Mouse (Mus musculus) small intestine, adult 2 months (tissue): Measurements from ENCODE around the gene Ankrd60.

ENCODE experiments used
- CTCF ChIP-seq: fragments of 200-500 bp; IDR thresholded peaks from 2 replicates; pipeline ENCODE4 v1.5.1; 2012; ENCODE audit warnings: low read depth, mild to moderate bottlenecking, control low read depth, inconsistent platforms, low read length, moderate library complexity, mixed read lengths; ENCODE audit not compliant: insufficient replicate concordance, insufficient read length; ENCODE audit errors: extremely low read depth
- POLR2A ChIP-seq: fragments of 200-500 bp; IDR thresholded peaks from 2 replicates; pipeline ENCODE4 v1.6.1; 2012; ENCODE audit warnings: low read depth, mild to moderate bottlenecking, control low read depth, inconsistent platforms, low read length, moderate library complexity

DNA sequence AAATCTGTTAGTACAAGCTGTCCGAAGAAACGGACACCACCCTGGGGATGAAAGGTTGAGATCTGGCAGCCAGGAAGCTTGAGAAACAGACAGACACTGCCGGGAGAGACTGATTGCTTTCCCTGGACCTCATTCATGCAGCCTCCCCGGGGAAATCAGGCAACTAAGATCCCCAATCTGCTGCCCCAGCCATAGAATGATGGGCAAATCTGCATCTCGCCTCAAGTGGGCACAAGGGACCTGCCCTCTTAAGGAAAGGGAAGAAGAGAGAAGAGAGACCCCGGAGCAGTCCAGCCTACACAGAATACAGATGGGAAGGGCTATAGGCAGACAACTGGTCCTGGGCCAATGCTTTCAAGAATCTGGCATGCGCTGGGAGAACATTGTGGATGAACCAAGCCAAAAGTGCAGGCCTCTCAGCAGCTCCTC is 44.0 kb upstream of the Ankrd60 start:
- TF ChIP-seq POLR2A (no peak), CTCF (no peak)
